In the genomic region with DNA sequence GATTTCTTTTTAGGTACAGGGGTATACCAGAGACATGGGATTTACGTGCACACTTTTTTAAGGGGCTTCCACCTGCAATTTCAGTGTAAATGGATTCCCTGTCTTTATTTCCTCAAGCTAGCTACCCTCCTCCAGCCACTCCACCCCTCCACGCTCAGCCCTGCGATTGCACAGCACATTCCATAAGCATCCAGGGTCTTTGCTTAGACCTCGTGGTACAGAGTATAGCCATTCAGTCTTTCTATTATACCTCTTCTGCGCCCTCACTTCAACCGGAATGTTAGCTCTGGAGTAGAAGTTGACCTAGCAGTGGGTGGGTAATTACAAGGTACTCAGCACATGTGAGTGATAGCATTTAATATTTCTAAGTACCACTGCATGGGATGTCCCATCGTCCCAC, we compare ENCODE assay signal across 14 mouse cellular contexts. TPM values are rescaled to one million over a fixed set of nuclear protein-coding genes. Genes with fewer than 3 reads are reported as not detected.
DNase-seq lines count a peak whose midpoint lies in the region; ATAC-seq and TF ChIP-seq lines count a peak whose summit lies in the region.
"Had no signal": no experiment of that assay in that cellular context is flagged by ENCODE, and none has a peak within 500 bp of the region (broad histone marks: within the 10 kb centered on the region; RNA-seq: fewer than 3 reads in every experiment).

No protein-coding gene starts in this region.

- no peak for TF ChIP-seq EP300 in lung, postnatal 0 days (IDR thresholded peaks at IDR 0.05)

- 43% methylated on average over 7 of the region's 7 CpGs for WGBS in heart, embryonic 12.5 days
- 50% methylated on average over 7 of the region's 7 CpGs for WGBS in kidney, embryonic 16.5 days
- 37% methylated on average over 7 of the region's 7 CpGs for WGBS in lung, postnatal 0 days

- no peak for ATAC-seq in heart, embryonic 12.5 days (ENCODE audit: insufficient number of reproducible peaks, low FRiP score)
- no peak for ATAC-seq in kidney, embryonic 16.5 days (ENCODE audit: low FRiP score, low TSS enrichment)
- peak; percentile 74 for ATAC-seq in lung, postnatal 0 days
- ATAC-seq: activated CD4-positive, CD25-positive, alpha-beta regulatory T cell, adult 4 months had no signal

- no peak for DNase-seq in heart, postnatal 10 days
- no peak for DNase-seq in kidney, adult 18-20 months
- peak; percentile 23 for DNase-seq in lung, postnatal 0 days (ENCODE audit: low spot score)
- DNase-seq in lung, postnatal 10 days, result no peak
- DNase-seq in cerebellum, adult 9-11 months, result no peak
- DNase-seq: B cell, adult 2 months; gastrocnemius, adult 2 months; kidney, adult 2 months; kidney, postnatal 25 days had no signal

- intact Hi-C loops in heart, postnatal 10 days (cut with DNase I), result no loop called here

- H3K4me2 ChIP-seq in heart, embryonic 12.5 days, result peak overlapping the region; percentile 55
- H3K4me2 ChIP-seq in kidney, embryonic 16.5 days (replicated peaks; ENCODE audit: low read depth, low read length), result peak overlapping the region; percentile 14; the same call in 1 of the 2 replicates
- H3K4me2 ChIP-seq in lung, postnatal 0 days (replicated peaks; ENCODE audit: low read depth, low read length), result no peak overlapping the region

- H3K9ac ChIP-seq in heart, embryonic 12.5 days, result no peak overlapping the region
- H3K9ac ChIP-seq in kidney, embryonic 16.5 days (replicated peaks; ENCODE audit: low read length), result no peak overlapping the region
- H3K9ac ChIP-seq in lung, postnatal 0 days (replicated peaks; ENCODE audit: low read depth), result no peak overlapping the region
- H3K9ac ChIP-seq: embryonic facial prominence, embryonic 13.5 days had no signal

- no peaks in the 10 kb centered on the region for H3K9me3 ChIP-seq in heart, embryonic 12.5 days (replicated peaks)
- no peaks in the 10 kb centered on the region for H3K9me3 ChIP-seq in kidney, embryonic 16.5 days (ENCODE audit: low read length)
- no peaks in the 10 kb centered on the region for H3K9me3 ChIP-seq in lung, postnatal 0 days (ENCODE audit: low read length)
- H3K9me3 ChIP-seq: embryonic facial prominence, embryonic 13.5 days had no signal

- no peak overlapping the region for H3K4me3 ChIP-seq in heart, embryonic 12.5 days
- no peak overlapping the region for H3K4me3 ChIP-seq in kidney, embryonic 16.5 days (ENCODE audit: low read length)
- no peak overlapping the region for H3K4me3 ChIP-seq in lung, postnatal 0 days (ENCODE audit: low read depth, low read length)
- H3K4me3 ChIP-seq in cortical plate, adult 2 months (ENCODE audit: insufficient read depth, low read length), result no peak overlapping the region
- H3K4me3 ChIP-seq: embryonic facial prominence, embryonic 13.5 days; gastrocnemius, adult 2 months had no signal

- peaks cover 2% of the 10 kb centered on the region; the same call in 1 of the 2 replicates for H3K27me3 ChIP-seq in heart, embryonic 12.5 days (replicated peaks)
- no peaks in the 10 kb centered on the region for H3K27me3 ChIP-seq in kidney, embryonic 16.5 days (ENCODE audit: insufficient read depth, low read length)
- H3K27me3 ChIP-seq in lung, postnatal 0 days (replicated peaks; ENCODE audit: insufficient read depth, low read length), result no peaks in the 10 kb centered on the region

- peak overlapping the region; percentile 20; the same call in 1 of the 2 replicates for H3K27ac ChIP-seq in heart, embryonic 12.5 days (ENCODE audit: poor library complexity, severe bottlenecking)
- no peak overlapping the region for H3K27ac ChIP-seq in kidney, embryonic 16.5 days (ENCODE audit: low read length)
- H3K27ac ChIP-seq in lung, postnatal 0 days (ENCODE audit: low read length), result no peak overlapping the region
- peak overlapping the region; percentile 6; the same call in 1 of the 2 replicates for H3K27ac ChIP-seq in cortical plate, adult 2 months (ENCODE audit: insufficient read depth, low read length)
- H3K27ac ChIP-seq: embryonic facial prominence, embryonic 13.5 days; gastrocnemius, adult 2 months had no signal

- peaks cover 36% of the 10 kb centered on the region for H3K4me1 ChIP-seq in heart, embryonic 12.5 days (replicated peaks)
- no peaks in the 10 kb centered on the region for H3K4me1 ChIP-seq in kidney, embryonic 16.5 days (ENCODE audit: insufficient read depth, low read length)
- no peaks in the 10 kb centered on the region for H3K4me1 ChIP-seq in lung, postnatal 0 days (ENCODE audit: insufficient read depth, low read depth, low read length)
- peaks cover 7% of the 10 kb centered on the region for H3K4me1 ChIP-seq in cortical plate, adult 2 months (ENCODE audit: control insufficient read depth, insufficient read depth, low read length)

- no peaks in the 10 kb centered on the region for H3K36me3 ChIP-seq in heart, embryonic 12.5 days
- H3K36me3 ChIP-seq in kidney, embryonic 16.5 days (ENCODE audit: insufficient read depth, low read length), result no peaks in the 10 kb centered on the region
- H3K36me3 ChIP-seq in lung, postnatal 0 days (ENCODE audit: insufficient read depth, low read length), result no peaks in the 10 kb centered on the region
- H3K36me3 ChIP-seq: embryonic facial prominence, embryonic 13.5 days had no signal

- no peak for TF ChIP-seq POLR2A in cortical plate, adult 2 months (IDR thresholded peaks at IDR 0.05; ENCODE audit: extremely low read depth, insufficient read depth, low read length)

- no peak for TF ChIP-seq CTCF in lung, postnatal 0 days (IDR thresholded peaks at IDR 0.05)
- TF ChIP-seq CTCF in cortical plate, adult 2 months (IDR thresholded peaks at IDR 0.05; ENCODE audit: extremely low read depth, insufficient read depth, low read length), result no peak

RNA-seq across cellular contexts. Expression of a gene that starts 13.1 kb away (rescaled TPM):
- 18.7 and 20.8 TPM in 2 replicates for polyA plus RNA-seq in heart, embryonic 12.5 days (2016; fragmentation: Nextera tagmentation; extraction: Ambion mirVana)
- total RNA-seq in heart, postnatal 10 days (2021), result 100 to 1,000 TPM; 127 to 142 TPM
- 10.5 and 10.9 TPM in 2 replicates for polyA plus RNA-seq in kidney, embryonic 16.5 days (2015; fragmentation: Nextera tagmentation; extraction: Ambion mirVana)
- 18.6 and 22.4 TPM in 2 replicates for polyA plus RNA-seq in lung, postnatal 0 days (2015; fragmentation: Nextera tagmentation; extraction: Ambion mirVana)
- polyA plus RNA-seq in cortical plate, adult 2 months (2012; rRNA removed), result 186 and 194 TPM in 2 replicates

Comparison
In these comparisons a context has a peak if more than half of its experiments do, and no peak if none do; other contexts are left out.
1. H3K27ac ChIP-seq: peak in heart, embryonic 12.5 days (single experiment) and cortical plate, adult 2 months (single experiment); none in kidney, embryonic 16.5 days (single experiment) and lung, postnatal 0 days (single experiment).